Mouse (Mus musculus): ENCODE measurements around the gene Dguok.

DNA sequence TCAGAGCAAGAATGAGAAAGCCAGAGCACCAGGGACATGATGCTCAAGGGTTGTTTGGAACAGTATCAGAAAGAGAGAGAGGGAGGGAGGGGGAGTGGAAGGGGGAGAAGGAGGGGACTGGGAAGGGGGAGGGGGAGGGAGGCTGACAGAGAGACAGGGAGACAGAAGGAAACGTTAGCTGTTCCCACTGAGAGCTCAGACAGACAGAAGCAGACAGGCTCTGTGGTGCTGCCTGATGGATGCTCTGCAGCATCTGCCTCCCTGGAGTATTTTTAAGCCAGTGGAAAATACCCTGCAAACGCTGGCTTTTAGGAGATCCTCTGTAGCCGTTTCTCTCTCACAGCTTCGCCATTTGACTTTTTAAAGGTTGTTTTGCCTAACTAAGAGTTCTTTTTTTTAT, 33.2 kb upstream of the Dguok start:
- TF ChIP-seq POLR2A (IDR thresholded peaks at IDR 0.05; ENCODE audit: extremely low read depth, insufficient read depth, low read length), result peak; percentile 67
- TF ChIP-seq CTCF (IDR thresholded peaks at IDR 0.05; ENCODE audit: extremely low read depth, insufficient read depth, low read length), result no peak

All from cortical plate, adult 2 months (tissue).